11 mouse cellular contexts compared by ENCODE assay signal in the genomic region with DNA sequence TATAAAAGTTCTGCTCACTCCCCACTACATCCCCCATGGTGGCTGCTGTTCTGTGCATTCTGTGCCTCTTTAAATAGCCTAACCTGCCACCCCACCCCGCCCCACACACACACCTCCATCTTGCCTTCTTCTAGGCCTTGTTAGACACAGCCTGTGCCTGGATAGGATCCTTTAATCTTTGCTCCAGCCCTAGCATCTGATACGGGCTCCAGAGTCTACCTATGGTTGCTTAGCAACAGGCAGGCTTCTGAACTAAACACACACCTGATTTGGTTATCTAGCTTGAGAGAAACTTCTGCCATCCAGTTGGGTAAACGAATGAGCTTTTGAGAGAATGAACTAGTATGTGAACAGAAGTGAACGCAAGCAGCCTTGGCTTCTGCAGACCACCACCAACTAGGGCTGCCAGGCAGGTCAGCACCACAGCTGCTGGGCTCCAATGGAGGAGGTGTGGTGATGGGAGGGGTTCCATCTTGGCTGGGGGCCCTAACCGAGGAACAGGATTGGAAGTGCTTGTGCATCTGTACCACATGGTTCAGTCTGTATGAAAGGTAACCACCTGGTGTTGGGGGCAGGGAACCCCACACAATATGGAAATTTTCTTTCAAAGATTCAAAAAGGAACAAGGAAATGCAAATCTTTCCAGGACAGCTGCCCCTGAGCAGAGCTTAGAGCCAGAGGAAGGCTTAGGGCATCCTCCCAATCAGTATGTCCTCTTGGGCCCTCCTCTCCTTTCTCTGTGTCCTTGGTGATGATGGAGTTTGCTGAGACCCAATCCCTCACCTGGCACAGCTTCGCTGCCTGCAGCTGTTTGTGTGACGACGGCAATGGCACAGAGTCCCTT.
DNase-seq lines count a peak whose midpoint lies in the region; ATAC-seq and TF ChIP-seq lines count a peak whose summit lies in the region.
"Had no signal": no experiment of that assay in that cellular context is flagged by ENCODE, and none has a peak within 500 bp of the region (broad histone marks: within the 10 kb centered on the region; RNA-seq: fewer than 3 reads in every experiment).

No protein-coding gene starts in this region.

- no peak overlapping the region for H3K9ac ChIP-seq in hindbrain, postnatal 0 days (replicated peaks; ENCODE audit: low read length)
- H3K9ac ChIP-seq in hindbrain, embryonic 12.5 days: no peak overlapping the region
- peak overlapping the region; percentile 40; the same call in 1 of the 2 replicates for H3K9ac ChIP-seq in CH12.LX (ENCODE audit: insufficient read depth, low read depth)
- H3K9ac ChIP-seq in forebrain, postnatal 0 days: no peak overlapping the region
- no peak overlapping the region for H3K9ac ChIP-seq in stomach, embryonic 15.5 days
- H3K9ac ChIP-seq: heart, embryonic 13.5 days; liver, embryonic 13.5 days had no signal

- H3K27me3 ChIP-seq in hindbrain, postnatal 0 days (ENCODE audit: insufficient read depth, low read length): no peaks in the 10 kb centered on the region
- no peaks in the 10 kb centered on the region for H3K27me3 ChIP-seq in hindbrain, embryonic 12.5 days
- no peaks in the 10 kb centered on the region for H3K27me3 ChIP-seq in CH12.LX (replicated peaks)
- H3K27me3 ChIP-seq in forebrain, postnatal 0 days (ENCODE audit: insufficient read depth, low read length): no peaks in the 10 kb centered on the region
- H3K27me3 ChIP-seq in stomach, embryonic 15.5 days (replicated peaks): no peaks in the 10 kb centered on the region
- H3K27me3 ChIP-seq: heart, embryonic 13.5 days; liver, embryonic 13.5 days had no signal

- dilution Hi-C loops in CH12.LX (cut with MboI; ENCODE audit: extremely low pct_ligation_motif_present, extremely low pct_unique_long_range_greater_than_20kb, low sequenced_read_pairs): no loop called here

- in situ Hi-C loops in CH12.LX (cut with MboI; ENCODE audit: low pct_ligation_motif_present, low pct_unique_long_range_greater_than_20kb, low sequenced_read_pairs): loop anchor here (25.0 kb wide), 1 partner anchor 104 kb away; no protein-coding TSS in a partner anchor

- no peak for TF ChIP-seq CTCF in hindbrain, postnatal 0 days (IDR thresholded peaks at IDR 0.05; ENCODE audit: low read depth)
- TF ChIP-seq CTCF in CH12.LX (conservative IDR thresholded peaks at IDR 0.05 in 1 of 2, IDR thresholded peaks at IDR 0.05 in 1 of 2; ENCODE audit: low read depth in 2 of 2, low read length in 2 of 2): no peak
- TF ChIP-seq CTCF in forebrain, postnatal 0 days (IDR thresholded peaks at IDR 0.05; ENCODE audit: low read depth): no peak
- TF ChIP-seq CTCF in gastrocnemius, adult 2 months (IDR thresholded peaks at IDR 0.05): no peak

- H3K4me3 ChIP-seq in hindbrain, postnatal 0 days (ENCODE audit: low read length): no peak overlapping the region
- H3K4me3 ChIP-seq in hindbrain, embryonic 12.5 days: no peak overlapping the region
- H3K4me3 ChIP-seq in CH12.LX (replicated peaks in 1 of 3; ENCODE audit: low read depth in 2 of 3, low read length in 2 of 3, poor library complexity in 1 of 3): no peak overlapping the region
- no peak overlapping the region for H3K4me3 ChIP-seq in forebrain, postnatal 0 days (ENCODE audit: low read depth, low read length)
- H3K4me3 ChIP-seq in stomach, embryonic 15.5 days (replicated peaks): no peak overlapping the region
- H3K4me3 ChIP-seq in gastrocnemius, adult 2 months: no peak overlapping the region
- H3K4me3 ChIP-seq: heart, embryonic 13.5 days; liver, embryonic 13.5 days had no signal

- intact Hi-C loops in gastrocnemius, adult 2 months (cut with DNase I): no loop called here

- peak; percentile 61 for TF ChIP-seq POLR2A in CH12.LX (IDR thresholded peaks at IDR 0.05; ENCODE audit: low read depth, low read length)

- H3K9me3 ChIP-seq in hindbrain, postnatal 0 days (ENCODE audit: low read length): no peaks in the 10 kb centered on the region
- H3K9me3 ChIP-seq in hindbrain, embryonic 12.5 days (replicated peaks): no peaks in the 10 kb centered on the region
- peaks cover 3% of the 10 kb centered on the region for H3K9me3 ChIP-seq in CH12.LX (replicated peaks; ENCODE audit: low read length)
- no peaks in the 10 kb centered on the region for H3K9me3 ChIP-seq in forebrain, postnatal 0 days (ENCODE audit: low read length)
- no peaks in the 10 kb centered on the region for H3K9me3 ChIP-seq in stomach, embryonic 15.5 days
- H3K9me3 ChIP-seq: G1E; heart, embryonic 13.5 days; liver, embryonic 13.5 days had no signal

- no peaks in the 10 kb centered on the region for H3K79me2 ChIP-seq in CH12.LX (replicated peaks; ENCODE audit: control insufficient read depth, extremely low read depth, insufficient read depth, poor library complexity, severe bottlenecking)

- H3K4me1 ChIP-seq in hindbrain, postnatal 0 days (ENCODE audit: insufficient read depth, low read length): 0 out of 2 replicates have a peak, but pooled peaks cover 2% of the 10 kb centered on the region
- H3K4me1 ChIP-seq in hindbrain, embryonic 12.5 days: no peaks in the 10 kb centered on the region
- H3K4me1 ChIP-seq in CH12.LX (ENCODE audit: control insufficient read depth in 1 of 2, insufficient read depth in 2 of 2): peaks cover 23 to 44% of the 10 kb centered on the region in 2 experiments
- peaks cover 7% of the 10 kb centered on the region; the same call in 1 of the 2 replicates for H3K4me1 ChIP-seq in forebrain, postnatal 0 days (ENCODE audit: insufficient read depth)
- H3K4me1 ChIP-seq in stomach, embryonic 15.5 days: no peaks in the 10 kb centered on the region
- H3K4me1 ChIP-seq: liver, embryonic 13.5 days had no signal

- WGBS in hindbrain, postnatal 0 days: 69% methylated on average over 8 of the region's 8 CpGs
- 83% methylated on average over 8 of the region's 8 CpGs for WGBS in hindbrain, embryonic 12.5 days
- 64% methylated on average over 8 of the region's 8 CpGs for WGBS in forebrain, postnatal 0 days
- WGBS in stomach, embryonic 15.5 days: 62% methylated on average over 8 of the region's 8 CpGs

- peak; percentile 87 for ATAC-seq in hindbrain, postnatal 0 days
- no peak for ATAC-seq in hindbrain, embryonic 12.5 days (ENCODE audit: low FRiP score)
- peak; percentile 89 for ATAC-seq in forebrain, postnatal 0 days
- ATAC-seq in stomach, embryonic 15.5 days (ENCODE audit: insufficient read depth, low FRiP score, low read depth): peak; percentile 87

- H3K36me3 ChIP-seq in hindbrain, postnatal 0 days (ENCODE audit: insufficient read depth, low read length): no peaks in the 10 kb centered on the region
- no peaks in the 10 kb centered on the region for H3K36me3 ChIP-seq in hindbrain, embryonic 12.5 days
- no peaks in the 10 kb centered on the region for H3K36me3 ChIP-seq in CH12.LX (replicated peaks in 1 of 2; ENCODE audit: control insufficient read depth in 1 of 2, insufficient read depth in 1 of 2, low read length in 1 of 2)
- no peaks in the 10 kb centered on the region for H3K36me3 ChIP-seq in forebrain, postnatal 0 days (ENCODE audit: insufficient read depth)
- H3K36me3 ChIP-seq in stomach, embryonic 15.5 days: no peaks in the 10 kb centered on the region
- H3K36me3 ChIP-seq: heart, embryonic 13.5 days; liver, embryonic 13.5 days had no signal

- peak; percentile 66 for DNase-seq in hindbrain, postnatal 0 days (ENCODE audit: low spot score)
- peak; percentile 96 for DNase-seq in CH12.LX (ENCODE audit: extremely low read depth)
- peak; percentile 41 for DNase-seq in forebrain, postnatal 0 days
- no peak for DNase-seq in gastrocnemius, adult 2 months
- no peak for DNase-seq in heart, adult 8-10 months (ENCODE audit: low spot score)
- DNase-seq in frontal cortex, postnatal 36 days (ENCODE audit: low spot score in 2 of 2): no peak
- DNase-seq: liver, embryonic 13.5 days had no signal

- no peak; the same call in none of the 2 replicates for TF ChIP-seq RAD21 in CH12.LX (IDR thresholded peaks at IDR 0.05; ENCODE audit: low read depth, low read length)

- peak overlapping the region; percentile 45; the same call in 1 of the 2 replicates for H3K27ac ChIP-seq in hindbrain, postnatal 0 days
- H3K27ac ChIP-seq in hindbrain, embryonic 12.5 days: no peak overlapping the region
- H3K27ac ChIP-seq in CH12.LX (ENCODE audit: insufficient read depth, low read depth): peak overlapping the region; percentile 81
- H3K27ac ChIP-seq in forebrain, postnatal 0 days (ENCODE audit: low read depth, low read length): no peak overlapping the region
- H3K27ac ChIP-seq in stomach, embryonic 15.5 days: peak overlapping the region; percentile 45; the same call in 1 of the 2 replicates
- no peak overlapping the region for H3K27ac ChIP-seq in gastrocnemius, adult 2 months
- H3K27ac ChIP-seq: heart, embryonic 13.5 days; liver, embryonic 13.5 days had no signal

- TF ChIP-seq EP300 in CH12.LX (IDR thresholded peaks at IDR 0.05; ENCODE audit: low read length): peak; percentile 98

- no peak overlapping the region for H3K4me2 ChIP-seq in hindbrain, postnatal 0 days (ENCODE audit: low read depth, low read length)
- no peak overlapping the region for H3K4me2 ChIP-seq in hindbrain, embryonic 12.5 days (replicated peaks)
- peak overlapping the region; percentile 44 for H3K4me2 ChIP-seq in CH12.LX (ENCODE audit: insufficient read depth, low read depth, poor library complexity, severe bottlenecking)
- H3K4me2 ChIP-seq in forebrain, postnatal 0 days (ENCODE audit: low read depth): no peak overlapping the region
- no peak overlapping the region for H3K4me2 ChIP-seq in stomach, embryonic 15.5 days
- H3K4me2 ChIP-seq: heart, embryonic 13.5 days; liver, embryonic 13.5 days had no signal

TF ChIP-seq in CH12.LX, 34 proteins besides CTCF, POLR2A, EP300 and RAD21 (continues in another document):
- TF ChIP-seq MXI1 (IDR thresholded peaks at IDR 0.05; ENCODE audit: low read depth, low read length) (peak; percentile 72), MAX (IDR thresholded peaks at IDR 0.05; ENCODE audit: low read length) (peak; percentile 93), MAZ (IDR thresholded peaks at IDR 0.05; ENCODE audit: low read depth, low read length) (peak; percentile 56; the same call in 1 of the 2 replicates), NELFE (IDR thresholded peaks at IDR 0.05; ENCODE audit: low read depth, low read length) (peak; percentile 65), USF2 (conservative IDR thresholded peaks at IDR 0.05; ENCODE audit: low read depth, low read length) (no peak), TCF12 (IDR thresholded peaks at IDR 0.05; ENCODE audit: low read depth, low read length) (peak; percentile 98), KAT2A (IDR thresholded peaks at IDR 0.05; ENCODE audit: insufficient replicate concordance, low read length) (0 out of 2 replicates have a peak, but pooled peaks have one; percentile 26), NRF1 (IDR thresholded peaks at IDR 0.05; ENCODE audit: low read depth, low read length) (peak; percentile 36; the same call in 1 of the 2 replicates), SIN3A (IDR thresholded peaks at IDR 0.05; ENCODE audit: low read length) (peak; percentile 88), HCFC1 (IDR thresholded peaks at IDR 0.05; ENCODE audit: low read depth, low read length) (peak; percentile 32; the same call in 1 of the 2 replicates), JUN (IDR thresholded peaks at IDR 0.05; ENCODE audit: insufficient read depth, low read depth, low read length) (peak; percentile 39; the same call in 1 of the 2 replicates), POLR2AphosphoS2 (IDR thresholded peaks at IDR 0.05; ENCODE audit: low read depth, low read length) (no peak), CHD1 (IDR thresholded peaks at IDR 0.05; ENCODE audit: low read depth, low read length) (no peak)

Comparison
In these comparisons a context has a peak if more than half of its experiments do, and no peak if none do; other contexts are left out.
1. H3K27ac ChIP-seq: peak in hindbrain, postnatal 0 days (single experiment), CH12.LX (single experiment) and stomach, embryonic 15.5 days (single experiment); none in hindbrain, embryonic 12.5 days (single experiment), forebrain, postnatal 0 days (single experiment) and gastrocnemius, adult 2 months (single experiment).
2. DNase-seq: peak in hindbrain, postnatal 0 days (single experiment), CH12.LX (single experiment) and forebrain, postnatal 0 days (single experiment); none in gastrocnemius, adult 2 months (single experiment), heart, adult 8-10 months (single experiment) and frontal cortex, postnatal 36 days (0 of 2).